Mouse (Mus musculus) gastrocnemius, adult 2 months (tissue): ENCODE data around the gene Snx18. TPM values are rescaled to one million over a fixed set of nuclear protein-coding genes. Genes with fewer than 3 reads are reported as not detected.
A peak's percentile ranks its signal among the peaks of the same experiment; 100 is the strongest.

Experiments used
- DNase-seq: peaks from one replicate; pipeline ENCODE4 v3.0.0; 2022
- H3K27ac ChIP-seq: fragments of 200-600 bp; 2 replicates; pipeline ENCODE4 v1.8.1; 2022; ENCODE audit warnings: mild to moderate bottlenecking
- H3K4me3 ChIP-seq: fragments of 200-600 bp; 2 replicates; pipeline ENCODE4 v1.8.1; 2022; ENCODE audit warnings: mild to moderate bottlenecking, moderate library complexity
- CTCF ChIP-seq: fragments of 200-600 bp; IDR thresholded peaks from 2 replicates; pipeline ENCODE4 v1.8.1; 2022; ENCODE audit warnings: antibody characterized with exemption, mild to moderate bottlenecking, moderate library complexity
- intact Hi-C: fragments of 180-260 bp; cut with DNase I; formaldehyde crosslinking; loops from one replicate; pipeline ENCODE4 v1.15.1; 2025
- total RNA-seq, 2 experiments: library from RNA; stranded (reverse); gene quantifications; 2 replicates each; pipeline ENCODE4 v1.2.3; 2021

Gene Snx18
- total RNA-seq, 2 experiments from 2014 or later = 9.2 to 13.6 TPM

DNA sequence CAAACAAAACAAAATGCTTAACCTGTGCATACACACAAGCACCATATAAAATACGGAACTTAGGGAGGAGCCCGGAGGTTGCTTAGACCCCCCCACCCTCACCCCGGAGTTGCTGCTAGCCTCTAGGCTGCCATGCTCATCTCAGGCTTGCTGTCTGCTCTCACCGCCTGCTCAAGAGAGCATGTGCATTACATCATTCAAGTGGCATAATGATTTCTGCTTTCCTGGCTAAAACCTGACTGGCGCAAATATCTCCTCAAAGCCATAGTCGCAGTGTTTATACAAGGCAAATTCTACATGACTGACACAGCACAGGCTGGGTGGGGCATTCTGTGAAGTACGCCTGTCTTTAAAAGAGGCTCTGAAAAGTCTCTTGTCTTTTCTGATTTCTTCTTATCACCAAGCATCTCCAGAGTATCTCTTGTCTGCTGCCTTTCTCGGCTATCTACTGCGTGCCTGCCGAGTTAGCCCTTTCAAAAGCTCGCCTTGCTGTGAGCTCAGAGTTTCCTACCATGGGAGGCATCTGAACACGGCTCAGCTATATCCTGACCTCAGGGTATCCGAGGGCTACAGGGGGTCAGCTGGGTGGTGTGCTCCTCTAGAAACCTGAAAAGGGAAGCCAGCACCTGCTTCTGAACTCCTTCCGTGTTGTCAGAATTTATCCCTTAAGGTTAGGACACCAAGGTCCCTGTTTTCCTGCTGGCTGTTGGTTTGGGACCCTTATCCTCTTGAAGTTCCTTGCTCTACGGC, 16.5 kb upstream of the Snx18 start:
- no peak overlapping the region for H3K27ac ChIP-seq
- intact Hi-C loops = no loop called here
- no peak for DNase-seq

DNA sequence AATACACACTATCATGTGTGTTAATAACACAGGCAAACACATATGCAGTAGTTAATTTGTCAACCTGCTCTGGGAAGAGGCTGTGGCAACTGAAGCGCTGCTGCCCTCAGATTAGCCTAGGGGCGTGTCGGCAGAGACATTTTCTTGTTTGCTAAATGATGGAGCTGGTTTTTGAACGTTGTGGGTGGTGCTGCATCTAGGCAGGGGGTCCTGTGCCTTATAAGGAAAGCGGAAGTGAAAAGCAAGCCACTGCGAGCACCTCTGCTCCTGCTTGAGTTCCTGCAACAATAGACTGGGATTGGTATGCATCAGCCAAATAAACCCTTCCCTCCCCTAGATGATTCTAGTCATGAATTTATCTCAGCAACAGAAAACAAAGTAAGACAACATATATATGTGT, 14.1 kb upstream of the Snx18 start:
- no peak for DNase-seq
- TF ChIP-seq CTCF = no peak
- H3K4me3 ChIP-seq = no peak overlapping the region
- H3K27ac ChIP-seq = no peak overlapping the region
- intact Hi-C loops = no loop called here

More for the DNA sequence above, 16.5 kb upstream of the Snx18 start:
- no peak overlapping the region for H3K4me3 ChIP-seq
- no peak for TF ChIP-seq CTCF

DNA sequence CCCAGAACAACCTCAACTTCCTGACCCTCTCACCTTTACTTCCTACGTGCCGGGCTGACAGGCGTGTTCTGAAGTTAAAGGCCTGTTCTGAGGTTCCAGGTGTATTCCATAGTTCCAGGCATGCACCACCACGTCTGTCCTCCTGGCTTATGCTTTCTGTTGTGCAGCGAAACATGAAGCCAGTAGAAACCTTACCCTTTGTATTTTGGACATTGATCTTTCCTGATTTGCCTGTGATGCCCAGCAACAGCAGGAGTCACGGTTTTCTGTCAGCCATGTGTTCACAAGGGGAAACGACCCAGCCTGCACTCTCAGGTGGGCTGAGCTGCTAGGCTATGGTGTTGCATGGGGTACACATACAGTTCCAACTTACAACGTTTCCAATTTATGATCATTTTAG, 9.2 kb upstream of the Snx18 start:
- Histone ChIP-seq H3K27ac (no peak overlapping the region), H3K4me3 (no peak overlapping the region)
- intact Hi-C loops = no loop called here
- no peak for TF ChIP-seq CTCF
- no peak for DNase-seq

DNA sequence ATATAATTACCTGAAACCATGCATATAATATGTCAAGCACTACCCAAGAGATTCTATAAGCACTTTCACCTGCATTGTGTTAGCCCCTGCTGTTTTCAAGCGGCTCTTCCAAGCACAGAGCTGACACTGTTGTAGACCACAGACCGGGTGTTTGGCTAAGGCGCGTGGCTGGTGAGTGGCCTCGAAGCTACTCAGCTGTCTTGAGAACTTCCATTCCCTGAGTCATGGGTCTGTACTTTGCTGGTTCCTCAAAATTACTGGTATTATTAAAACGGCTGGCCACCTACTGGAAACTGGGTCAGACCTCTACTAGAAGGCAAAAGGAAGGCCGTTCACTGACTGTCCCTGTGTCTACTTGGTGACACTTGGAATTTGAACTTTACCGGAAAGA, 4.5 kb upstream of the Snx18 start:
- Histone ChIP-seq H3K4me3 (no peak overlapping the region), H3K27ac (0 out of 2 replicates have a peak overlapping the region, but pooled peaks have one; percentile 16)
- no peak for DNase-seq
- TF ChIP-seq CTCF = no peak
- intact Hi-C loops = no loop called here

DNA sequence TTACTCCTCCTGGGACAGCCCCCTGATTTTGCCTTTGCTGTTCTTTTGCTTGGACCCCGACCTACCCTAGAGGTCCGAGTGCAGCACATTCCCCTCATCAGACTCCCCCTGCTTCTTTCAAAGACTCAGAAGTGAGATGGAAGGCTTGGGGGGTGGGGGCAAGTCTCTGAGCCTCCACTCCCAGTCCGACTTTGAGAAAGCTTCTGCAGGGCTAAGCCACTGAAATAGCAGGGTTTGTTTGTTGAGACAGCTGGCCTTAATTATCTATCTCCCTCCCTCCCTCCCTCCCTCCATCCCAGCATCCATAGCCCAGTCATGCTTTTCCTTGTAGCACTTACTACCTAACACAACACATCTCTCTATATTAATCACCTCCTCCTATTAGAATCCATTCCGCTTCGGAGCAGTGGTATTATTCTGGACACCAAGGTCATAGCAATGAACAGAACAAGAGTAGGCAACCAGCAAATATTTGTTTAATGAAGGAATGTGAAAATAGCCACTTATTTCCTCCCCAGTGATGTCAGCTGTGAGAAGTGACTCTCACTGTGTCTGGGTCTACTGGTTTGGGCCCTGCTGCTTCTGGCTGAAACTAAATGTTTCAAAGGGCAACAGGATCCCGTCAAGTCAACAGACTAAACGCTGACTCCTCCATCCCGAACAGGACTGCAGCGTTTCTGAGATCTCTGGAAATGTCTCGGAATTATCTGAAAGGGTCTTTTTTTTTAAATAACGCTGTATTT, 3.9 kb upstream of the Snx18 start:
- Histone ChIP-seq H3K27ac (peak overlapping the region; percentile 53; the same call in 1 of the 2 replicates), H3K4me3 (no peak overlapping the region)
- intact Hi-C loops = no loop called here
- no peak for TF ChIP-seq CTCF
- DNase-seq = no peak

DNA sequence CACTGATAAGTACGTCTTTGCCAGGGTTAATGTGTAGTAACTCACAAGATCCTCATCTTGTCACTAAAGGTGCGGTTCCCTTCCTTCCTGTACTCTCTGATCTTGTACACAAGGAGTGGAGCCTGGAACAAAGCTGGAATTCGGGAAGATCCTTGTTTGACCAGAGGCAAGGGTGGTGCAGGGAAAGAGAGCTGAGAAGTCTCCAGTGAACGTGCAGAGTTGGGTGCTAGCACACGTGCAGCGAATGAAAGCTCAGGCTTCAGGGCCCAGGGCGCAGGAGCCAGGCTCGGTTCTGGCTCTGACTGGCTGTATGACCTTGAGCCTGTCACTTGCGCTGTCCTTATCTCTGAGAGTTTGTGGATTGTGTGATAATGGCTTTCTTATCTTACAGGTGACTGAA, 639 bp upstream of the Snx18 start:
- no peak for DNase-seq
- no peak for TF ChIP-seq CTCF
- no peak overlapping the region; the same call in 1 of the 2 replicates for H3K27ac ChIP-seq
- intact Hi-C loops = loop anchor here (1.0 to 10.0 kb wide), 3 partner anchors 124 to 353 kb away; no protein-coding TSS in a partner anchor
- H3K4me3 ChIP-seq = no peak overlapping the region

DNA sequence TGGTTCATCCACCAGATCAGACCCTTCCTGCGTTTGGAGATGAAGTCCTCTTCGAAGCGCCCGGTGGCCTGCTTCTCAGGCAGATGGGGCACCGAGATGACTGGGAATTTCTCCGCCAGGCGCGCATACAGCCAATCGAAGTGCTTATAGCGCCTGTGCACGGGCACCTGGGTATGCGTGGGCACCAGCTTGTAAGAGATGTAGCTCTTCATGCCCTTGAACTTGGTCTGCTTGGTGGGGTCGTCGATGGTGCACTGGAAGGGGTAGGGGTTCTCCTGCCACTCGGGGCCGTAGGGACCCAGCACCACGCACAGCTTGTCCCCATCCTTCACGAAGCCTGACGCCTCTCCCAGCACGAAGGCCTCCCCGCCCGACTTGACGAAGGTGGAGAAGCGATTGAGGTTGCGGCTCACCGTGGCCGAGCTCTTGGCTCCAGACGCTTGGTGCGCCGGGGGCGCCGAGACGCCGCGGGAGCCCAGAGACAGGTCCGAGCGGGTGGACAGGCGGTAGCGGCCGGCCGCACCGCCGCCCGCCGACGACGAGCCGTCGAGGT, 950 bp downstream of the Snx18 start:
- no peak for DNase-seq
- Histone ChIP-seq H3K4me3 (peak overlapping the region; percentile 78), H3K27ac (peak overlapping the region; percentile 98)
- no peak for TF ChIP-seq CTCF
- intact Hi-C loops = loop anchor here (10.0 kb wide), 1 partner anchor 123 kb away; no protein-coding TSS in a partner anchor

DNA sequence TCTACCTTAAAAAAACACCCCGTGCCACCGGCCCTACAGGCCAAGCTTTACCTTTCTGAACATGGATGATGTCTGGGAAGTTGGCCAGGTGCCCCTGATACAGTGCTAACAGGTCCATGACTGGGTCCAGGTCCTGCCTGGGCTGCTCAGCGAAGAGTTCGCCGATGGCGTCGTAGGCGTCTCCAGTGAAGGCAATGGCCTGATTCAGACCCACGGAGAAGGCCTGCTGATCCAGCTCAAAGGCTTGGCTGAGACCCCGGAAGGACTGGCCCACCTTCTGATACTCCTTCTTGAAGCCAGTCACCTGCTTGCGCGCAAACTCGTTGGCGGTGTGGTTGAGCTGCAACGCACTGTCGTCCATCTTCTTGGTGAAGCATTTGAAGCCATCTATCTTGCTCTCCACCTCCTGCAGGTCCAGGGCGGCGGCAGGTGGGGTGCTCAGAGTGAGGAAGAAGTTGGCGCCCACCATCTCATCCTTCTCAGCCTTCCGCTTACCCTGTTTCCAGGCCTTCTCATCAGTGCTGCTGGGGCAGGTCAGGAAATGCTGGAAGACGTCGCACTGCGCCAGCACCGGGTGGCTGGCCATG, 1.5 kb downstream of the Snx18 start:
- no peak for DNase-seq
- TF ChIP-seq CTCF = no peak
- Histone ChIP-seq H3K4me3 (peak overlapping the region; percentile 78), H3K27ac (peak overlapping the region; percentile 98)
- intact Hi-C loops = loop anchor here (10.0 kb wide), 1 partner anchor 122 kb away; no protein-coding TSS in a partner anchor

DNA sequence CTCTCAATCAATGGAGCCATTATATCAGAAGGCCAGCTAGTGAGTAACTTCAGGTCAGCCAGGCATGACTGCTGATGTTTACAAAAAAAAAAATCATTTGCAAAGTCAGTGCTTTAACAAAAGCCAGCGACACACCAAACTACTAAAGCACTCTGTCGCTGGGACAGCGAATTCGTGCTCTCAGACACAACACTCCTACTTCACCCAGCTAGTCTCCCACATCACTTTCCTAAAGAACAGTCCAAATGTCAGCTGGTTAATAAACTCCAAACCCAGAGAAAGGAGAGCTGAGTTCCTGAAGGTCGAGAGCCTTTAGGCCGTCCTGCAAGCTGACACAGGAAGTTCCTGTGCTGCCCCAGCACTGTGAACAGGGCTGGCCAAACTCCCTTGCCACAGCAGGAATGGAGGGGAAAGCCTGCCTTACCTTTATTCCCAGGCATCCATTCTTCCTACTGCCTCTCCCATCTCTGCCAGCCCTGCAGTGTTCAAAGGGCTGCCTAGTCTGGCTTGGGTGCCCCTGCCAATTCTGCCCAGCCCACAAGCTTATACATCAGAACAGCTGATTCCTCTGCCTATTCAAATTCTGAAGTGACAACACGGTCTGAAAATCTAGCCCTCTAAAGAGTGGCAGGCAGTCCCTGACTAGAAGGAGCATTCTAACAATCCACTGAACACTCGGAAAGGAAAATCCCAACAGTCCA, 2.2 kb downstream of the Snx18 start:
- peak overlapping the region; percentile 78 for H3K4me3 ChIP-seq
- intact Hi-C loops = loop anchor here (10.0 kb wide), 1 partner anchor 121 kb away; no protein-coding TSS in a partner anchor
- peak overlapping the region; percentile 98 for H3K27ac ChIP-seq
- no peak for TF ChIP-seq CTCF
- no peak for DNase-seq

DNA sequence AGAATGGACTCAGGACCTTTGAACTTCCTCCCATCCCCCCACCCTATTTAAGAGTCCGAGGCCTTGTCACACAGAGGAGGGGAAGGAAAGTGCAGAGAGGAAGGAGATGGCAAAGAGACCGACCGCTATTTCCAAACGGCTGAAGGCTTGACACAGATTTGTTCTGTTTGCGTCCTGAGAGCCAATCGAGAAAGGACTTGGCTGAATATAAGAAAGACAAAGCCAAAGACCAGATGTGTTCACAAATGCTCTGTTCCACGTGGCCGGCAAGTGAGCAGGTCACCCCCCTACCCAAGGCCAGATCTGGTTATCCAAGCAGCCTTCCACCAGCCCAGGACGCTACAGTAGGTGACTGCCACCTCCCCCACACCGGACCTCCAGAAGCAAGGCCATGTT, 2.8 kb downstream of the Snx18 start:
- peak; percentile 61 for DNase-seq
- no peak for TF ChIP-seq CTCF
- H3K4me3 ChIP-seq = peak overlapping the region; percentile 78
- intact Hi-C loops = loop anchor here (10.0 kb wide), 1 partner anchor 121 kb away; no protein-coding TSS in a partner anchor
- H3K27ac ChIP-seq = peak overlapping the region; percentile 98

DNA sequence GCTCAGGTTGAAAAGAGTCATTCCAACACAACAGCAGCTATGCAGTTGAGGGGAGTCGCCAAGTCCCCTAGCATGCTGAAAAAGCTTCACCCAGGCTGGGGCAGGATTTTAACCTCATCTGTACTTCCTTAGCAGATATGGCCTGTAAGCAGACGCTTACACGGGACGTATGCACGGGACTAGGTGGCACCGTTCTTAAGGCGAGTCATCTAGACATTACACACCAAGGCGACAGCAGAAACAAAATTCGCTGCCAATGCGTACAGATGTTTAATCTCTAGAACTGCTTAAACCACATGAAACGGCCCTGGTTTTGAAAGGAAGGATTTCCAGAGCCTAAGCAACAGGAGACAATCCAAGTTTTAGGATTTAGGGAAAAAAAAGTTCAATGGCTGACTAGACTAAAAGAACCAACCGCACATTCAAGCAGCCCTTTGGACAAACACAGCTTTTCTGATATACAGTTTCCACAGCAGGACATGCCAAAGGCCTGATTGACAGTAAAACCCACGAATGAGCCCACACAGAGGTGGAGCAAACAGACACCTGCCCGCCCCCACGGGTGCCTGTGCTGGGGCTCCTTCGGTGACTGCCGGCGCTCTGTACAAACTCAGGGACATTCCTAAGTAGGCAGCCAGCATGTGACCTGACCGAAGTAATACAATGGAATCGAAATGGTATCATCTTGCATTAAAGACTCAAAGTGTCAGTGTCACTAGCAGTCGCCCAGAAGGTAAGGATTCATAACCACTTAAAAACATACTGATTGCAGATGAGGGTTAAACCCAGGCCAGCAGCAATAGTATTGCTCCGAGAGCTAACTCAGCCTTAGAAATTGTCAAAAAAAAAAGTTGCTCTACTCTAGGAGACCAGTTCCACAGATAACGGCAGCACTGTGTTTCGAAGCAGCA, 3.5 kb downstream of the Snx18 start:
- DNase-seq = peak; percentile 91

More for the DNA sequence above, 3.5 kb downstream of the Snx18 start:
- no peak for TF ChIP-seq CTCF
- peak overlapping the region; percentile 78 for H3K4me3 ChIP-seq
- peak overlapping the region; percentile 98 for H3K27ac ChIP-seq
- intact Hi-C loops = loop anchor here (10.0 kb wide), 1 partner anchor 120 kb away; no protein-coding TSS in a partner anchor
